Mouse (Mus musculus): ENCODE data around the gene Trib3.

DNA sequence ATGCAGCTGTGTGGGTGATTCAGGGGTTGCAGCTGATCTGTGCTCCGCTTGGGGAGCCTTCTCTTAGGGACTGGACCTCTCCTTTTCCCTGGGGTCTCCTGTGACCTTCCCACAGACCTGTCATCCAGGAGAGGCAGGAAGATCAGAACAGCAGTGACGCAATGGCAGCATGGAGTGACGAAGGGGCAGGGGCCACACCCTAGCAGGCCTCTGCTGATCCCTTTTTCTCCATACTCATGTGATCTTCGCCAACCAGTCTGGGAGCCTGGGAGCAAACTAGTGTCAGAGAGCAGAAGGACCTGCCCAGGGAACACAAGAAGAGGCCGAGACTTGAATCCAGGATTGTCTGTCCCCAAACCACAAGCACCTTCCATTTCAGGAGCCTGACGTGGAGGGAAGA is 5.4 kb upstream of the Trib3 start:
- TF ChIP-seq CTCF (IDR thresholded peaks at IDR 0.05; ENCODE audit: borderline replicate concordance, control insufficient read depth, extremely low read depth, insufficient read depth, low read length, poor library complexity), result no peak
- no peak for TF ChIP-seq POLR2A (IDR thresholded peaks at IDR 0.05; ENCODE audit: control insufficient read depth, extremely low read depth, insufficient read depth, low read length, poor library complexity)
